Comparison of ENCODE assay signal across 9 mouse cellular contexts in genomic region chr1:152520798-152521575, GRCm38 (mm10).
DNase-seq lines count a peak whose midpoint lies in the region; ATAC-seq and TF ChIP-seq lines count a peak whose summit lies in the region.
"Had no signal": no experiment of that assay in that cellular context is flagged by ENCODE, and none has a peak within 500 bp of the region (broad histone marks: within the 10 kb centered on the region; RNA-seq: fewer than 3 reads in every experiment).

No protein-coding gene starts in this region.

- no peaks in the 10 kb centered on the region for H3K9me3 ChIP-seq in intestine, embryonic 14.5 days (ENCODE audit: control insufficient read depth, low read length)
- H3K9me3 ChIP-seq in intestine, embryonic 15.5 days, result no peaks in the 10 kb centered on the region
- H3K9me3 ChIP-seq in G1E (replicated peaks), result peaks cover 18% of the 10 kb centered on the region
- H3K9me3 ChIP-seq in heart, postnatal 0 days (replicated peaks; ENCODE audit: control insufficient read depth, low read length), result no peaks in the 10 kb centered on the region
- H3K9me3 ChIP-seq: liver, embryonic 15.5 days had no signal

- no peak for ATAC-seq in intestine, embryonic 14.5 days (replicated peaks; ENCODE audit: low FRiP score, low TSS enrichment, low read depth)
- ATAC-seq in intestine, embryonic 15.5 days, result no peak
- ATAC-seq in G1E (ENCODE audit: extremely low read depth, insufficient number of reproducible peaks, low FRiP score, poor library complexity, severe bottlenecking), result no peak
- 0 out of 2 replicates have a peak, but pooled peaks have one; percentile 21 for ATAC-seq in heart, postnatal 0 days (ENCODE audit: insufficient read depth, low read depth)
- ATAC-seq in megakaryocyte-erythroid progenitor cell, adult 5-6 weeks (replicated peaks; ENCODE audit: low FRiP score, low TSS enrichment, poor library complexity, severe bottlenecking), result peak; percentile 74

- H3K27me3 ChIP-seq in intestine, embryonic 14.5 days (replicated peaks; ENCODE audit: control insufficient read depth, insufficient read depth, low read length), result no peaks in the 10 kb centered on the region
- no peaks in the 10 kb centered on the region for H3K27me3 ChIP-seq in intestine, embryonic 15.5 days (replicated peaks)
- H3K27me3 ChIP-seq in G1E (ENCODE audit: insufficient read depth, low read length), result no peaks in the 10 kb centered on the region; the same call in 1 of the 2 replicates
- H3K27me3 ChIP-seq in heart, postnatal 0 days (ENCODE audit: control insufficient read depth, insufficient read depth, low read length), result no peaks in the 10 kb centered on the region
- H3K27me3 ChIP-seq: liver, embryonic 15.5 days had no signal

- no peak overlapping the region for H3K4me3 ChIP-seq in intestine, embryonic 14.5 days (ENCODE audit: low read depth, low read length)
- no peak overlapping the region for H3K4me3 ChIP-seq in intestine, embryonic 15.5 days (replicated peaks)
- no peak overlapping the region for H3K4me3 ChIP-seq in G1E (ENCODE audit: low read depth, low read length)
- no peak overlapping the region for H3K4me3 ChIP-seq in heart, postnatal 0 days (ENCODE audit: low read depth, low read length)
- H3K4me3 ChIP-seq: liver, embryonic 15.5 days had no signal

- peak; percentile 76 for DNase-seq in intestine, embryonic 14.5 days (ENCODE audit: low spot score)
- no peak for DNase-seq in G1E (ENCODE audit: low spot score)
- DNase-seq in cerebellum, postnatal 36 days, result peak; percentile 22 to 36
- no peak for DNase-seq in heart, postnatal 0 days (ENCODE audit: low spot score)
- peak; percentile 66 to 74 for DNase-seq in layer of hippocampus, postnatal 10 days (ENCODE audit: low spot score in 2 of 2)
- peak; percentile 18 to 24 for DNase-seq in thymus, adult 18-20 months

- H3K4me1 ChIP-seq in intestine, embryonic 14.5 days (replicated peaks; ENCODE audit: control insufficient read depth, insufficient read depth, low read length), result no peaks in the 10 kb centered on the region
- H3K4me1 ChIP-seq in intestine, embryonic 15.5 days (replicated peaks), result 0 out of 2 replicates have a peak, but pooled peaks cover 3% of the 10 kb centered on the region
- H3K4me1 ChIP-seq in G1E (ENCODE audit: insufficient read depth, low read depth, low read length), result no peaks in the 10 kb centered on the region
- H3K4me1 ChIP-seq in heart, postnatal 0 days (ENCODE audit: control insufficient read depth, insufficient read depth), result peaks cover 12% of the 10 kb centered on the region; the same call in 1 of the 2 replicates
- H3K4me1 ChIP-seq: liver, embryonic 15.5 days had no signal

- peak; percentile 38 for TF ChIP-seq CTCF in G1E (IDR thresholded peaks at IDR 0.05; ENCODE audit: low read depth, low read length)
- peak; percentile 66 for TF ChIP-seq CTCF in heart, postnatal 0 days (IDR thresholded peaks at IDR 0.05; ENCODE audit: low read depth)

- H3K27ac ChIP-seq in intestine, embryonic 14.5 days (ENCODE audit: low read depth), result no peak overlapping the region
- H3K27ac ChIP-seq in intestine, embryonic 15.5 days, result no peak overlapping the region
- H3K27ac ChIP-seq in heart, postnatal 0 days (ENCODE audit: low read depth), result no peak overlapping the region
- H3K27ac ChIP-seq: liver, embryonic 15.5 days had no signal

- WGBS in intestine, embryonic 14.5 days, result 80% methylated on average over 16 of the region's 16 CpGs
- WGBS in intestine, embryonic 15.5 days, result 84% methylated on average over 16 of the region's 16 CpGs
- WGBS in heart, postnatal 0 days, result 80% methylated on average over 16 of the region's 16 CpGs

- H3K9ac ChIP-seq in intestine, embryonic 14.5 days (ENCODE audit: low read length), result no peak overlapping the region
- no peak overlapping the region for H3K9ac ChIP-seq in intestine, embryonic 15.5 days
- H3K9ac ChIP-seq in heart, postnatal 0 days (replicated peaks; ENCODE audit: low read depth, low read length), result no peak overlapping the region
- H3K9ac ChIP-seq: liver, embryonic 15.5 days had no signal

- no peak for TF ChIP-seq EP300 in heart, postnatal 0 days (IDR thresholded peaks at IDR 0.05; ENCODE audit: low read depth)

- no peak overlapping the region for H3K4me2 ChIP-seq in intestine, embryonic 14.5 days (ENCODE audit: low read length)
- H3K4me2 ChIP-seq in intestine, embryonic 15.5 days (replicated peaks), result no peak overlapping the region
- no peak overlapping the region for H3K4me2 ChIP-seq in heart, postnatal 0 days (ENCODE audit: low read depth, low read length)
- H3K4me2 ChIP-seq: liver, embryonic 15.5 days had no signal

- peaks cover 69% of the 10 kb centered on the region for H3K36me3 ChIP-seq in intestine, embryonic 14.5 days (ENCODE audit: control insufficient read depth, insufficient read depth, low read length)
- H3K36me3 ChIP-seq in intestine, embryonic 15.5 days, result peaks cover 27% of the 10 kb centered on the region
- no peaks in the 10 kb centered on the region for H3K36me3 ChIP-seq in G1E (replicated peaks)
- H3K36me3 ChIP-seq in heart, postnatal 0 days (replicated peaks; ENCODE audit: control insufficient read depth, insufficient read depth, low read length), result peaks cover 85% of the 10 kb centered on the region

Comparison
In these comparisons a context has a peak if more than half of its experiments do, and no peak if none do; other contexts are left out.
1. ATAC-seq: peak in heart, postnatal 0 days (single experiment) and megakaryocyte-erythroid progenitor cell, adult 5-6 weeks (single experiment); none in intestine, embryonic 14.5 days (single experiment), intestine, embryonic 15.5 days (single experiment) and G1E (single experiment).
2. DNase-seq: peak in intestine, embryonic 14.5 days (single experiment), cerebellum, postnatal 36 days (2 of 2), layer of hippocampus, postnatal 10 days (2 of 2) and thymus, adult 18-20 months (2 of 2); none in G1E (single experiment) and heart, postnatal 0 days (single experiment).